15 mouse cellular contexts compared by ENCODE assay signal in genomic region chr9:86491740-86492139, GRCm38 (mm10). TPM values are rescaled to one million over a fixed set of nuclear protein-coding genes. Genes with fewer than 3 reads are reported as not detected.
DNase-seq lines count a peak whose midpoint lies in the region; ATAC-seq lines count a peak whose summit lies in the region.
"Had no signal": no experiment of that assay in that cellular context is flagged by ENCODE, and none has a peak within 500 bp of the region (broad histone marks: within the 10 kb centered on the region; RNA-seq: fewer than 3 reads in every experiment).

No protein-coding gene starts in this region.

- DNase-seq in cerebellum, adult 8-10 months = peak; percentile 12
- peak; percentile 17 to 28 for DNase-seq in cerebellum, postnatal 25 days
- no peak for DNase-seq in cerebellum, adult 11 months
- peak; percentile 46 for DNase-seq in R1 (ENCODE audit: low read depth, low spot score)
- DNase-seq in thymus, postnatal 4 days = no peak
- no peak for DNase-seq in gastrocnemius, postnatal 25 days
- DNase-seq: adrenal gland, adult 8-10 months; adrenal gland, postnatal 14 days; adrenal gland, postnatal 36 days; forebrain, postnatal 0 days had no signal

- no peak for ATAC-seq in cerebellum, adult (ENCODE audit: insufficient number of reproducible peaks, low FRiP score, low TSS enrichment)
- ATAC-seq: activated CD4-positive, CD25-positive, alpha-beta regulatory T cell, adult 4 months; forebrain, embryonic 13.5 days; forebrain, embryonic 15.5 days; forebrain, postnatal 0 days; Patski had no signal

RNA-seq across cellular contexts. Expression of gene Dop1a, which starts 24.8 kb away (rescaled TPM):
- 1 to 10 TPM; 9.0 to 9.7 TPM for total RNA-seq in gastrocnemius, postnatal 25 days (2021)

RNA-seq across cellular contexts. Expression of gene Ube2cbp, which starts 27.0 kb away (rescaled TPM):
- total RNA-seq in gastrocnemius, postnatal 25 days (2021) = 1 to 10 TPM; 2.9 to 4.1 TPM

Comparison
In these comparisons a context has a peak if more than half of its experiments do, and no peak if none do; other contexts are left out.
1. DNase-seq: peak in cerebellum, adult 8-10 months (single experiment), cerebellum, postnatal 25 days (2 of 2) and R1 (single experiment); none in cerebellum, adult 11 months (single experiment), thymus, postnatal 4 days (single experiment) and gastrocnemius, postnatal 25 days (single experiment).